Mouse (Mus musculus): ENCODE results near the gene Pde4dip. TPM values are rescaled to one million over a fixed set of nuclear protein-coding genes. Genes with fewer than 3 reads are reported as not detected.

The Pde4dip gene
- polyA plus RNA-seq, 1 experiment from 2014 or later, result 115 TPM

DNA sequence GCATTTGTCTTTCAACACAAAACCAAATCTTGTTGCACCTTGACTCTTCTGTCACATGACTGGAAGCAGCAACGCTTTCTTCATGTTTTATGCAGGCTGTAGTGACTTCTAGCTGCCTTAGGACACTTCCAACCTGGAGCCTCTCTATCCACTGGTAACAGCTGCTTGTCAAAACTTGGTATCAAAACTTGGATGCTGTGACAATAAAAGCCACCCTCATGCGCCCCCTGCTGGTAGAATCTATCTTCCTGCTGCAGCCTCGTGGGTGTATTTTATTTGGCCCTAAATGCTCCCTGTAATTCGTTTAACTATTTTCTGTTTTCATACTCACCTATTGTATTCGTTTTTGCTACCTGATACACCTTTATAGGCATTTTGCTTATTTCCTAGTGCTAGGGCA, 9.3 kb downstream of the Pde4dip start:
- no peak overlapping the region for H3K9ac ChIP-seq (ENCODE audit: low read length)
- ATAC-seq (replicated peaks; ENCODE audit: extremely low read depth, insufficient read depth, low FRiP score), result no peak
- 11% methylated on average over 5 of the region's 5 CpGs for WGBS

DNA sequence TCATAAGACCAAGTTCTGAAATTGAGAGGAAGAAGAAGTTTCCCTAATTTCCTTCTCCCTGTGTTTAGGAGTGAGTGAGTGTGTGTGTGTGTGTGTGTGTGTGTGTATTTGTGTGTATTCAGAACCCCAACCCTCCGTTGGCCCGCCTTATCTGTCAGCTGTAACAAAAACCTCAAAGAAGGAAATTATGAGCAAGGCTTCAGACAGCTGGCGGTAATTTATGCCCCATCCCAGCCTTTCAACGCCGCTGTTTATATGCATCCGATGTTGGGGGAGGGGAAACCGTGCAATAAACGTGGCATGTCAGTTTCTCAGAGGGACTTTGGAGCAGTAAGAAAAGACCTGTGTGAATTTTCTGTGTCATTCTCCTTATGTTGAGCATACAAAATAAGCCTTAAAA, 12.2 kb downstream of the Pde4dip start:
- no peak overlapping the region for H3K9ac ChIP-seq (ENCODE audit: low read length)
- H3K4me1 ChIP-seq (ENCODE audit: control insufficient read depth, insufficient read depth, low read length), result no peaks in the 10 kb centered on the region; the same call in 1 of the 2 replicates
- H3K36me3 ChIP-seq (ENCODE audit: control insufficient read depth, insufficient read depth), result no peaks in the 10 kb centered on the region
- H3K27ac ChIP-seq (ENCODE audit: low read length), result no peak overlapping the region
- H3K4me3 ChIP-seq (ENCODE audit: low read length), result no peak overlapping the region
- H3K4me2 ChIP-seq (ENCODE audit: low read depth, low read length), result no peak overlapping the region
- 38% methylated on average over 8 of the region's 8 CpGs for WGBS
- no peaks in the 10 kb centered on the region for H3K9me3 ChIP-seq (replicated peaks; ENCODE audit: control insufficient read depth, low read length)
- H3K27me3 ChIP-seq (ENCODE audit: control insufficient read depth, insufficient read depth, low read length), result no peaks in the 10 kb centered on the region
- no peak for ATAC-seq (replicated peaks; ENCODE audit: extremely low read depth, insufficient read depth, low FRiP score)

More for the DNA sequence above, 9.3 kb downstream of the Pde4dip start:
- Histone ChIP-seq H3K27me3 (ENCODE audit: control insufficient read depth, insufficient read depth, low read length) (no peaks in the 10 kb centered on the region), H3K4me3 (ENCODE audit: low read length) (no peak overlapping the region), H3K27ac (ENCODE audit: low read length) (no peak overlapping the region), H3K36me3 (ENCODE audit: control insufficient read depth, insufficient read depth) (no peaks in the 10 kb centered on the region), H3K4me2 (ENCODE audit: low read depth, low read length) (no peak overlapping the region), H3K9me3 (replicated peaks; ENCODE audit: control insufficient read depth, low read length) (no peaks in the 10 kb centered on the region), H3K4me1 (ENCODE audit: control insufficient read depth, insufficient read depth, low read length) (no peaks in the 10 kb centered on the region; the same call in 1 of the 2 replicates)

DNA sequence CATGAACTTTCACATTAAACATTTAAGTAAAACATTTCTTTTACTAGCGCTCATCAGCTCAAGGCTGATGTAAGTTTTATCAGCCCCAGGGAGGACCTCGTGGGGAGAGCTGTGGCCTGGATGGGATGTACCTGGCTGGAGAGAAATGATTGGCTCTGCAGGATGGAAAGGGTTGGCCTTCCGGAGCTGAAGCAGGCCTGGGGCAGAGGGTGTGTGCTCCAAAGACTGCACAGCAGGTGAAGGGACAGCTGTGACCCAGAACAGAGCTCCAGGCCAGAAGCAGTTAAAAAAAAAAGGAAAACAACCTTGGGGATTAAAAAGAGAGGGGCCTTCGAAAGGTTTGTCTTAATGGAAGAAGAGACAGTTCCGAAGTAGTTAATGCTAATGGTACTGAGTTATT, 13.7 kb downstream of the Pde4dip start:
- no peaks in the 10 kb centered on the region for H3K27me3 ChIP-seq (ENCODE audit: control insufficient read depth, insufficient read depth, low read length)
- WGBS, result 36% methylated on average over 5 of the region's 5 CpGs
- peaks cover 4% of the 10 kb centered on the region for H3K4me1 ChIP-seq (ENCODE audit: control insufficient read depth, insufficient read depth, low read length)
- no peak overlapping the region for H3K4me3 ChIP-seq (ENCODE audit: low read length)
- no peak overlapping the region for H3K27ac ChIP-seq (ENCODE audit: low read length)
- no peaks in the 10 kb centered on the region for H3K9me3 ChIP-seq (replicated peaks; ENCODE audit: control insufficient read depth, low read length)
- no peak overlapping the region for H3K4me2 ChIP-seq (ENCODE audit: low read depth, low read length)
- no peak overlapping the region for H3K9ac ChIP-seq (ENCODE audit: low read length)
- ATAC-seq (replicated peaks; ENCODE audit: extremely low read depth, insufficient read depth, low FRiP score), result no peak
- H3K36me3 ChIP-seq (ENCODE audit: control insufficient read depth, insufficient read depth), result no peaks in the 10 kb centered on the region

DNA sequence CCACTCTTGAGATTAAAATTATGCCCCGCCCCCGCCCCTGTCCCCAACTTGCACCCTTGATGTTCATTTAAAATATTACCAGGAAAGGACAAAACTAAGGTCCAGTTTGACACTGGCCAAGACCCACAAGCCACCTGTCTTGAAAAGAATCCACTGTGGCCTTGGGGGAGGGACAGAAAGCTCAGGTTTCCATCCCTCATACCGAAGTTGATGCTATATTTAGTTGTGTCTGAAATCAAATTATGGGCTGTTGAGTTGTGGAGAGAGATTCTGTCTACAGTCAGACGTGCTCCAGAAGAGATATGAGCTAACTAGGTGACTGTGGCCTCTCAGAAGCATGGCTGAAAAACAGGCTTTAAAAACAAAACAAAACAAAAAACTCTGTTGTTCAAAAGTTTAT, 18.8 kb downstream of the Pde4dip start:
- Histone ChIP-seq H3K4me3 (ENCODE audit: low read length) (no peak overlapping the region), H3K9ac (ENCODE audit: low read length) (peak overlapping the region; percentile 66), H3K4me2 (ENCODE audit: low read depth, low read length) (peak overlapping the region; percentile 84), H3K27me3 (ENCODE audit: control insufficient read depth, insufficient read depth, low read length) (no peaks in the 10 kb centered on the region), H3K27ac (ENCODE audit: low read length) (peak overlapping the region; percentile 98), H3K4me1 (ENCODE audit: control insufficient read depth, insufficient read depth, low read length) (peaks cover 20% of the 10 kb centered on the region), H3K36me3 (ENCODE audit: control insufficient read depth, insufficient read depth) (no peaks in the 10 kb centered on the region), H3K9me3 (replicated peaks; ENCODE audit: control insufficient read depth, low read length) (no peaks in the 10 kb centered on the region)
- ATAC-seq (replicated peaks; ENCODE audit: extremely low read depth, insufficient read depth, low FRiP score), result peak; percentile 66
- 33% methylated on average over 4 of the region's 4 CpGs for WGBS

DNA sequence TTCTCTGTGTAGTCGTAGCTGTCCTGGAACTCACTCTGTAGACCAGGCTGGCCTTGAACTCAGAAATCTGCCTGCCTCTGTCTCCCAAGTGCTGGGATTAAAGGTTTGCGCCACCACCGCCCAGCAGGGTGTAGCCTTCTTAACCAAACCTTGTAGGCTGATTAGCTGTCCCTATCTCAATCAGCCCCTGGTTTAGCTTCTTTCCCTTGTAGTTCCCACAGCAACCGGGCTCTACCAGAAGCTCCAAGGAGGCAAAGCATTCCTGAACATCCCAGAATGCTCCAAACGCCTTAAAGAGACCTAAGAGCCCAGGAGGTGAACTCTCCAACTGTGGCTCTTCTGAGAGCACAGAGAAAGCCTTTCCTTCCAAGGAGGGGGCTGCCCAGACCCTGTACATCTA, 19.8 kb downstream of the Pde4dip start:
- Histone ChIP-seq H3K4me1 (ENCODE audit: control insufficient read depth, insufficient read depth, low read length) (peaks cover 20% of the 10 kb centered on the region), H3K4me3 (ENCODE audit: low read length) (no peak overlapping the region), H3K27ac (ENCODE audit: low read length) (peak overlapping the region; percentile 98), H3K36me3 (ENCODE audit: control insufficient read depth, insufficient read depth) (no peaks in the 10 kb centered on the region), H3K9ac (ENCODE audit: low read length) (peak overlapping the region; percentile 66), H3K9me3 (replicated peaks; ENCODE audit: control insufficient read depth, low read length) (no peaks in the 10 kb centered on the region), H3K4me2 (ENCODE audit: low read depth, low read length) (peak overlapping the region; percentile 84), H3K27me3 (ENCODE audit: control insufficient read depth, insufficient read depth, low read length) (no peaks in the 10 kb centered on the region)
- WGBS, result 38% methylated on average over 5 of the region's 5 CpGs
- no peak for ATAC-seq (replicated peaks; ENCODE audit: extremely low read depth, insufficient read depth, low FRiP score)

DNA sequence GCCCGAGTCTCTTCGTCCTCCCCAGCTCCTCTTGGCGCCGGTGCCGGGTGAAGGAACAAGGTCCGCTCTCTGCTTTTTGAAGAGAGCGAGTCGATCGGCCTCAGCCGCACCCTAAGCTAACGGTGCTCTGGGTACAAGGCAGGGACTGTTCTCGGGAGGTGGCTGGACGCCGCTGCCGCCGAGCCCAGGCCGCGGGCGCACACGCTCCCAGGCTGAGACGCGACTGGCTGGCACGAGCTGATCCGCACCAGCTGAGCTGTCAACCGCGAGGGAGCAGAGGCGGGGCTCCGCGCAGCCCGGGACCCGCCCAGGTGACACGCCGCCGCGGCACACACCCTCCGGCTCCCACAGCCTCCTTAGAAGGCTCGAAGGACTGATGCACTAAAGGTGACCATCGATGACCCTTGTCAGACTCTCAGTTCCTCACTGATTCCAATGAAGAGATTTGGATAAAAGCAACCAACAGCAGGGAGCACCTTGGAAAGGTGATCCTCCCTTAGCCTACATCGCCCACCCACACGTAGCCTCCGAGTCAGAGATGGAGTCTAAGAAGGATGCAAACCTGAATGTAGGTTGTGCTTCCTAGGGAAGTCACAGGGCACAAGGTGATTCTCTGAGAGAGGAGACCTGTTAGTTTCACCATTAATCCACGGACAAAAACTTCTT, 20.4 kb downstream of the Pde4dip start:
- H3K4me3 ChIP-seq (ENCODE audit: low read length), result peak overlapping the region; percentile 87
- H3K9ac ChIP-seq (ENCODE audit: low read length), result peak overlapping the region; percentile 89
- peaks cover 20% of the 10 kb centered on the region for H3K4me1 ChIP-seq (ENCODE audit: control insufficient read depth, insufficient read depth, low read length)
- H3K36me3 ChIP-seq (ENCODE audit: control insufficient read depth, insufficient read depth), result no peaks in the 10 kb centered on the region
- H3K27ac ChIP-seq (ENCODE audit: low read length), result peak overlapping the region; percentile 98
- no peaks in the 10 kb centered on the region for H3K27me3 ChIP-seq (ENCODE audit: control insufficient read depth, insufficient read depth, low read length)
- no peaks in the 10 kb centered on the region for H3K9me3 ChIP-seq (replicated peaks; ENCODE audit: control insufficient read depth, low read length)
- ATAC-seq (replicated peaks; ENCODE audit: extremely low read depth, insufficient read depth, low FRiP score), result peak; percentile 92
- WGBS, result 3% methylated on average over 42 of the region's 42 CpGs
- H3K4me2 ChIP-seq (ENCODE audit: low read depth, low read length), result peak overlapping the region; percentile 84

DNA sequence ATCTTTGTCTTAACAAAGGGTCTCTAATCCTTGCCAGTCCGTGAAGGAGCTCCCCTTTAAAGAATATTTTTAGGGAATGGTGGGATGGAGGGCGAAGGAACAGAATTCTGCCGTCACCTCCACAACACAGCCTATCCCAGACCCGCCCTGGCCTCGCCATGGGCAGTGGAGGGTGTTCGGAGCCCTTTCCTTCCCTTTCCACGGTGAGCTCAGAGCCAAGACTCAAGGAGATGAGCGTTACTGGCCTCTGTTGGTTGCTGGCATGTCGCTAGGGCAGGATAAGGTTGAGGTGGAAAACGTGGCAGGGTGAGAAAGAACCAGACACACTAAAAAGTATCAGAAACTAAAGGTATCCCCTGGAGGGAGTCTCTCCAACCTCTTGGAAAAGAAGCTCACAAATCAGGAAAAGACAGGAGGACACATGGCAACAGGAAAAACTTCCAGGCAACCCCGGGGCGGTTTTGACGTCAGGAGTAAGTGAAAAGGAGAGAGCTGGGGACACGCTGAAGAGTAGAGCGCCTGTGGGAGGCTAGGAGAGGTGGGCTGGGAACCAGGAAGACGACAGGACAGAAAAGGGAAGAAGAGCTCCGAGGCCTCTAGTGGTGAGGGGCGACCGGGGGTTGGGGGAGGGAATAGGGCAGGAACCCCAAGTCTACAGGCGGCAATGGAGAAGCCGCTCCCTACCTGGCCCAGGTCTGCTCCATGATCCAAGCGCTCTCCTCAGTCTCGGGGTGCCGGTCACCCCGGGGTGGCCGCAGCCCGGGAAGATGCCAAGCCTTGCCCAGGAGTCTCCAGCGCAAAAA, 21.1 kb downstream of the Pde4dip start:
- peak overlapping the region; percentile 87 for H3K4me3 ChIP-seq (ENCODE audit: low read length)
- peak overlapping the region; percentile 98 for H3K27ac ChIP-seq (ENCODE audit: low read length)
- H3K9me3 ChIP-seq (replicated peaks; ENCODE audit: control insufficient read depth, low read length), result no peaks in the 10 kb centered on the region
- peak; percentile 37 for ATAC-seq (replicated peaks; ENCODE audit: extremely low read depth, insufficient read depth, low FRiP score)
- WGBS, result 2% methylated on average over 28 of the region's 28 CpGs
- peaks cover 20% of the 10 kb centered on the region for H3K4me1 ChIP-seq (ENCODE audit: control insufficient read depth, insufficient read depth, low read length)
- H3K36me3 ChIP-seq (ENCODE audit: control insufficient read depth, insufficient read depth), result no peaks in the 10 kb centered on the region
- peak overlapping the region; percentile 84 for H3K4me2 ChIP-seq (ENCODE audit: low read depth, low read length)
- H3K27me3 ChIP-seq (ENCODE audit: control insufficient read depth, insufficient read depth, low read length), result no peaks in the 10 kb centered on the region
- H3K9ac ChIP-seq (ENCODE audit: low read length), result peak overlapping the region; percentile 89

DNA sequence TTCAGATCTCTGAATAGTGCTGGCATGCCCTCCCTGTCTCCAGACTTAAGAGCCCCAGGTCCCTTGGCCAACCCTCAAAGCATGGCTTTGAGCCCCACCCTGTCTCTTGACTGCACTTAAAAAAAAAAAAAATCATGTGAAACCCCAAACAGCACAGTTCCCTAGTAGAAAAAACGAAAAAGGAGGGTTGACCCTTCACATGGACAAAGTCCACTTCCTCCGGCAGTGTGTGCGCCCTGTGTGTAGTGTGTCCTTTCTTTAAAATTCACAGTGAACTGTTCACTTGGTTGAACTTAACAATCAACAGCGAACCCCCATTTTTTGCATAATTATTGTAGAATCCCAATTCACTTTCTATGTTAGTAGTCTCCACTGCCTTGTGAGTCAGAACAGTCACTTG, 21.8 kb downstream of the Pde4dip start:
- Histone ChIP-seq H3K4me1 (ENCODE audit: control insufficient read depth, insufficient read depth, low read length) (peaks cover 20% of the 10 kb centered on the region), H3K27ac (ENCODE audit: low read length) (peak overlapping the region; percentile 98), H3K27me3 (ENCODE audit: control insufficient read depth, insufficient read depth, low read length) (no peaks in the 10 kb centered on the region), H3K4me2 (ENCODE audit: low read depth, low read length) (peak overlapping the region; percentile 84), H3K36me3 (ENCODE audit: control insufficient read depth, insufficient read depth) (no peaks in the 10 kb centered on the region), H3K9me3 (replicated peaks; ENCODE audit: control insufficient read depth, low read length) (no peaks in the 10 kb centered on the region), H3K9ac (ENCODE audit: low read length) (peak overlapping the region; percentile 89), H3K4me3 (ENCODE audit: low read length) (peak overlapping the region; percentile 87)
- WGBS, result 54% methylated on average over 4 of the region's 4 CpGs
- no peak for ATAC-seq (replicated peaks; ENCODE audit: extremely low read depth, insufficient read depth, low FRiP score)

DNA sequence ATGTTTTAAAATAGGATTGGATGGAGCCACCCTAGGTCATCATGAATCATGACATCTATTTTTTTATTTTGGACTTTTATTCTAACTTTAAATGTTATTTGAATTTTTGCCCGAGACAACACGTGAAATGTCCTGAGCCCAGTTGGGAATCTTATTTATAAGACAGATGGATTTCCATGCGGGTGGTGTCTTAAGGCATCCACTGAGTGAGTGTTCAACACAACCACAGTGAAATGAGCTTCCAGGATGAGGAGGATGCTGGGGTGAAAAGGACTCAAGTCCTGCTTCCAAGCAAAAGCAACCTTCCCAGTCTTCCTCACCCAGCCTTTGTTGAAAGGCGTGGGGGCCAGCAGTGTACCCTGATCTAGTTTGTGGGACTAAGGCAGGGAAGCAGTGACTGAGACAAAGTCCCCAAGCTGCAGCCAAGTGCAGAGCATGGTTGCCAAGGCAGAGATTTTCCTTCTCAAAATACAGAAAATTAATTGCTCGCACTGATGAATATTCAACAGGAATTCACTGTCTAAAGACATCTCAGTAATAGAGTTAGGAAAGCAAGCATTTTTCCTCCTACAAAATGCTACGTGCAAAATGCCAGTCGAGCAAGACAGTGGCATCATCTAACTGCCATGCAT, 27.6 kb downstream of the Pde4dip start:
- 91% methylated on average over 7 of the region's 7 CpGs for WGBS
- no peak for ATAC-seq (replicated peaks; ENCODE audit: extremely low read depth, insufficient read depth, low FRiP score)
- Histone ChIP-seq H3K4me3 (ENCODE audit: low read length) (no peak overlapping the region), H3K36me3 (ENCODE audit: control insufficient read depth, insufficient read depth) (no peaks in the 10 kb centered on the region), H3K4me2 (ENCODE audit: low read depth, low read length) (no peak overlapping the region), H3K27me3 (ENCODE audit: control insufficient read depth, insufficient read depth, low read length) (no peaks in the 10 kb centered on the region), H3K4me1 (ENCODE audit: control insufficient read depth, insufficient read depth, low read length) (peaks cover 10% of the 10 kb centered on the region), H3K9ac (ENCODE audit: low read length) (no peak overlapping the region), H3K9me3 (replicated peaks; ENCODE audit: control insufficient read depth, low read length) (no peaks in the 10 kb centered on the region), H3K27ac (ENCODE audit: low read length) (no peak overlapping the region)

Measured in heart, embryonic 16.5 days (tissue).